Mouse (Mus musculus) hindbrain, embryonic 16.5 days (tissue): ENCODE data around the gene Gp1ba. TPM values are rescaled to one million over a fixed set of nuclear protein-coding genes. Genes with fewer than 3 reads are reported as not detected.

Source experiments
- ATAC-seq: fragments of 200-750 bp; cut with Nextera tagmentation; 2 replicates; pipeline ENCODE4 v1.8.0; 2017; ENCODE audit warnings: moderate TSS enrichment, moderate library complexity
- H3K27ac ChIP-seq: fragments of 300-500 bp; sonication (generic); 2 replicates; pipeline ENCODE4 v1.5.1; 2014; ENCODE audit warnings: low read depth, mild to moderate bottlenecking, control low read depth, low read length, moderate library complexity
- H3K27me3 ChIP-seq: fragments of 300-500 bp; sonication (generic); replicated peaks from 2 replicates; pipeline ENCODE4 v1.6.1; 2014; ENCODE audit warnings: low read length; ENCODE audit not compliant: control insufficient read depth, insufficient read depth
- H3K36me3 ChIP-seq: fragments of 300-500 bp; sonication (generic); 2 replicates; pipeline ENCODE4 v1.6.1; 2014; ENCODE audit warnings: mild to moderate bottlenecking, low read length, moderate library complexity, mixed read lengths; ENCODE audit not compliant: control insufficient read depth, insufficient read depth
- H3K4me1 ChIP-seq: fragments of 300-500 bp; sonication (generic); 2 replicates; pipeline ENCODE4 v1.6.1; 2014; ENCODE audit warnings: low read depth, low read length; ENCODE audit not compliant: control insufficient read depth, insufficient read depth
- H3K4me2 ChIP-seq: fragments of 300-500 bp; sonication (generic); 2 replicates; pipeline ENCODE4 v1.6.1; 2014; ENCODE audit warnings: mild to moderate bottlenecking, low read length, control low read depth, moderate library complexity
- H3K4me3 ChIP-seq: fragments of 300-500 bp; sonication (generic); 2 replicates; pipeline ENCODE4 v1.5.1; 2014; ENCODE audit warnings: mild to moderate bottlenecking, low read length, control low read depth, moderate library complexity
- H3K9ac ChIP-seq: fragments of 300-500 bp; sonication (generic); 2 replicates; pipeline ENCODE4 v1.6.1; 2014; ENCODE audit warnings: low read depth, mild to moderate bottlenecking, control low read depth, low read length, moderate library complexity
- H3K9me3 ChIP-seq: fragments of 300-500 bp; sonication (generic); 2 replicates; pipeline ENCODE4 v1.6.1; 2014; ENCODE audit warnings: mild to moderate bottlenecking, low read length, moderate library complexity; ENCODE audit not compliant: control insufficient read depth
- WGBS: fragments of 180-500 bp; shearing (Covaris S2); extraction: QIAGEN DNeasy Blood & Tissue Kit; methylation state at CpG from one replicate; pipeline ENCODE4 v1.1.7; 2014; 5-methylcytosine and 5-hydroxymethylcytosine counted together
- polyA plus RNA-seq: library from polyadenylated mRNA; unstranded; fragments of >200 nt; fragmentation: Nextera tagmentation; extraction: Ambion mirVana; gene quantifications from 2 replicates; pipeline ENCODE4 v1.2.1, GENCODE M21; 2015

Gp1ba gene
- polyA plus RNA-seq, 1 experiment from 2014 or later, result 0.29 TPM

DNA sequence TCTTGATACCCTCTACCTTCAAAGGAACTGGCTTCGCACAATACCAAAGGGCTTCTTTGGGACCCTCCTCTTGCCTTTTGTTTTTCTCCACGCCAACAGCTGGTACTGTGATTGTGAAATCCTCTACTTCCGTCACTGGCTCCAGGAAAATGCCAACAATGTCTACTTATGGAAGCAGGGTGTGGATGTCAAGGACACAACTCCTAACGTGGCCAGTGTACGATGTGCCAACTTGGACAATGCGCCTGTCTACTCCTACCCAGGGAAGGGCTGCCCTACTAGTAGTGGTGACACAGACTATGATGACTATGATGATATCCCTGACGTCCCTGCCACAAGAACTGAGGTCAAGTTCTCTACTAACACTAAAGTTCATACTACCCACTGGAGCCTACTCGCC, 1.1 kb downstream of the Gp1ba start:
- Histone ChIP-seq H3K9ac (no peak overlapping the region), H3K4me1 (no peaks in the 10 kb centered on the region), H3K27ac (no peak overlapping the region), H3K27me3 (no peaks in the 10 kb centered on the region), H3K9me3 (no peaks in the 10 kb centered on the region), H3K4me3 (no peak overlapping the region), H3K36me3 (peaks cover 10% of the 10 kb centered on the region; the same call in 1 of the 2 replicates), H3K4me2 (no peak overlapping the region)
- 88% methylated on average over 8 of the region's 8 CpGs for WGBS
- no peak for ATAC-seq

- Histone ChIP-seq H3K4me1 (peaks cover 12% of the 10 kb centered on the region), H3K4me2 (no peak overlapping the region), H3K9ac (no peak overlapping the region), H3K9me3 (no peaks in the 10 kb centered on the region), H3K27ac (no peak overlapping the region), H3K27me3 (no peaks in the 10 kb centered on the region), H3K36me3 (peaks cover 10% of the 10 kb centered on the region; the same call in 1 of the 2 replicates), H3K4me3 (no peak overlapping the region)
- no peak for ATAC-seq
- 83% methylated on average over 7 of the region's 7 CpGs for WGBS
These were observed 2.3 kb downstream of the Gp1ba start for GRCm38 (mm10) chr11:70641241-70641640.

DNA sequence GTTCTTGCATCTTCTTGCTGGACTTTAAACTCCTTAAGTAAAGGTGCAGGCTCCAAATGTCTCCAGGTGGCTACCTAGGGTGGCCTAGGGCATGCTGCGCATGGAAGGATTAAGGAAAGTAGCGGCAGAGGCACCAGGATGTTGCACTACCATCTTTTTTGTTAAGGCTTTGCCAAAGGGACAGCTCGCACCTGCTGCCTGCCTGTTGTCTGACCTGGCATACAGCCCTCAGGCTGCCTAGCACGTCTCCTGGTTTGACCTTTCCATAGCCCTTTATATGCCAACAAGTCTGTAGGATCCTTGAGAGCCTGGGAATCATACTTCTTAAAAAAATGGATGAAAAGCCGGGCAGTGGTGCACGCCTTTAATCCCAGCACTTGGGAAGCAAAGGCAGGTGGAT, 4.1 kb downstream of the Gp1ba start:
- 92% methylated on average over 6 of the region's 6 CpGs for WGBS
- Histone ChIP-seq H3K27me3 (no peaks in the 10 kb centered on the region), H3K4me1 (peaks cover 16% of the 10 kb centered on the region), H3K4me3 (no peak overlapping the region), H3K9ac (no peak overlapping the region), H3K4me2 (no peak overlapping the region), H3K27ac (no peak overlapping the region), H3K9me3 (no peaks in the 10 kb centered on the region), H3K36me3 (peaks cover 10% of the 10 kb centered on the region; the same call in 1 of the 2 replicates)
- ATAC-seq, result no peak

- ATAC-seq, result no peak
- 94% methylated on average over 8 of the region's 8 CpGs for WGBS
These were observed 5.7 kb downstream of the Gp1ba start for GRCm38 (mm10) chr11:70644564-70645103.

GRCm38 (mm10) chr11:70645461-70646258, 6.7 kb downstream of the Gp1ba start:
- Histone ChIP-seq H3K36me3 (peaks cover 19% of the 10 kb centered on the region), H3K27ac (no peak overlapping the region), H3K4me3 (peak overlapping the region; percentile 64), H3K4me1 (peaks cover 25% of the 10 kb centered on the region), H3K4me2 (peak overlapping the region; percentile 64), H3K9ac (peak overlapping the region; percentile 85), H3K27me3 (no peaks in the 10 kb centered on the region), H3K9me3 (no peaks in the 10 kb centered on the region)
- 91% methylated on average over 12 of the region's 12 CpGs for WGBS
- no peak for ATAC-seq

More at GRCm38 (mm10) chr11:70644564-70645103, 5.7 kb downstream of the Gp1ba start:
- Histone ChIP-seq H3K27me3 (no peaks in the 10 kb centered on the region), H3K4me2 (no peak overlapping the region), H3K27ac (no peak overlapping the region), H3K4me3 (no peak overlapping the region), H3K36me3 (peaks cover 14% of the 10 kb centered on the region), H3K9me3 (no peaks in the 10 kb centered on the region), H3K9ac (no peak overlapping the region), H3K4me1 (peaks cover 25% of the 10 kb centered on the region)

- H3K9ac ChIP-seq, result peak overlapping the region; percentile 85
- peaks cover 23% of the 10 kb centered on the region for H3K36me3 ChIP-seq
These were observed 7.3 kb downstream of the Gp1ba start for GRCm38 (mm10) chr11:70646259-70646555.

GRCm38 (mm10) chr11:70646691-70647650, 8.0 kb downstream of the Gp1ba start, which contains the start of the genes Rnf167 and Slc25a11:
TSS of gene Rnf167 (plus strand) at chr11:70647235.
TSS of gene Slc25a11 (minus strand) at chr11:70647479.
- ATAC-seq, result peak; percentile 92
- H3K4me1 ChIP-seq, result peaks cover 27% of the 10 kb centered on the region
- WGBS, result under 1% methylated on average over 63 of the region's 63 CpGs
- peak within 1 kb of the TSS; percentile 91 for H3K27ac ChIP-seq
- peak within 1 kb of the TSS; percentile 94 for H3K4me2 ChIP-seq
- H3K4me3 ChIP-seq, result peak within 1 kb of the TSS; percentile 64
- peak within 1 kb of the TSS; percentile 85 for H3K9ac ChIP-seq
- no peaks in the 10 kb centered on the region for H3K27me3 ChIP-seq
- H3K36me3 ChIP-seq, result peaks cover 27% of the 10 kb centered on the region
- no peaks in the 10 kb centered on the region for H3K9me3 ChIP-seq

More at GRCm38 (mm10) chr11:70646259-70646555, 7.3 kb downstream of the Gp1ba start:
- Histone ChIP-seq H3K9me3 (no peaks in the 10 kb centered on the region), H3K4me2 (peak overlapping the region; percentile 64), H3K27me3 (no peaks in the 10 kb centered on the region), H3K27ac (peak overlapping the region; percentile 91), H3K4me3 (peak overlapping the region; percentile 64), H3K4me1 (peaks cover 25% of the 10 kb centered on the region)
- ATAC-seq, result no peak
- WGBS, result 18% methylated on average over 3 of the region's 3 CpGs

- Histone ChIP-seq H3K9me3 (no peaks in the 10 kb centered on the region), H3K27me3 (no peaks in the 10 kb centered on the region), H3K4me3 (peak overlapping the region; percentile 64), H3K27ac (peak overlapping the region; percentile 68), H3K36me3 (peaks cover 30% of the 10 kb centered on the region), H3K4me1 (peaks cover 36% of the 10 kb centered on the region), H3K9ac (peak overlapping the region; percentile 71), H3K4me2 (peak overlapping the region; percentile 94)
- ATAC-seq, result 0 out of 2 replicates have a peak, but pooled peaks have one; percentile 1
- 6% methylated on average over 28 of the region's 28 CpGs for WGBS
These were observed 8.9 kb downstream of the Gp1ba start for GRCm38 (mm10) chr11:70647716-70648420.
